Mouse (Mus musculus): ENCODE data around the gene Tfap2e.

DNA sequence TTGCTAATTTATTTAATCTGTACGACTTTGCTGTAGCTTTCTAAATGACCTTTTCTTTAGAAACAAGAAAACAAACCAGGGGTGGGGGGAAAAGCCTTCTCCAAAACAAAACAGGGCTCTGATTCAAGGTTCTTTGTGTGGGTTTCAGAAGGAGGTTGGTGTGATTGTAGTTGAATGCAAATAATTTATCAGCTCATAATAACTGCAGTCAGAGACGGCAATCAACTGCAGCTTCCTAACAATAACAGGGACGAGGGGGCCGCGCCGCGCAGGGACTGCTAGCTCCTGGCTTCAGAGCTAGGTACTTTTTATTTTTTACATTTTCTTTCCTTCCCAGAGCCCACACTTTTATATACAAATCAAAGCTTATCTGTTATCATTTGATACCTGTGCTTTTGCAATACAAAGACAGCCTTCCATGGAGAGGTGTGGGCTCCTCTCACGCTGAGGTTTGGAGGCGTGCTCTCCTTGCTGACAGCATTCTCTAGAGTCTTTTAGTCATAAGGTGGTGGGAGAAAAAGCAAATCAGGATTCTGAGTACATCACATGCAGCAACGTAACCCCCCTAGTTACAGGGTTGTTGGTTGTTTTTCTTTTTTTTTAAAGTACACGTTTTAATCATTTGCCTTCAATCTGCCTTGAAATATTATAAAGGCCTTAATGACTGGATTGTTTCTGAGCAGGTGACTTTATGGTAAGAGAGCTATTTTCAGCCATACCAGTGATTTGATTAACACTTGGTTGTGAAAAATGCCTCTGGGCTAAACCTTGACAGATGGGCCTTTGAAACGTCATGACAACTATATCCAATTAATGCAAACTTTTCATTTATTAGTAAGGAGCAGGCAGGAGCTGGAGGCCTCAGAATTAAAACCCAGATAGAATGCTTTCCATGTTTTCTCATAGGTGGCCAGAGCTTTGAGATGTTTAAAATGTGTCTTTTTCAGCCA, 44.1 kb upstream of the Tfap2e start:
- no peak for TF ChIP-seq GATA1 (IDR thresholded peaks at IDR 0.05; ENCODE audit: low read length)
- TF ChIP-seq TAL1 (IDR thresholded peaks at IDR 0.05; ENCODE audit: low read length): no peak

Data from erythroblast, embryonic 14.5 days (primary cell).